Mouse (Mus musculus): ENCODE measurements around the gene Tmem9b.

The Tmem9b gene

GRCm38 (mm10) chr7:109739822-109740370, 12.8 kb downstream of the Tmem9b start:
- DNase-seq (ENCODE audit: low read depth), result no peak

GRCm38 (mm10) chr7:109734806-109735205, 17.9 kb downstream of the Tmem9b start:
- DNase-seq (ENCODE audit: low read depth), result no peak

- no peak for DNase-seq (ENCODE audit: low read depth)
Measured at GRCm38 (mm10) chr7:109731626-109732025, 21.0 kb downstream of the Tmem9b start, which contains the start of gene Ascl3. Gene Ascl3 (minus strand): TSS chr7:109731726.

GRCm38 (mm10) chr7:109723697-109724096, 29.0 kb downstream of the Tmem9b start, which contains the start of gene BC051019:
Gene BC051019 (minus strand): TSS chr7:109723850.
- DNase-seq (ENCODE audit: low read depth), result no peak

GRCm38 (mm10) chr7:109723114-109723513, 29.6 kb downstream of the Tmem9b start:
- DNase-seq (ENCODE audit: low read depth), result no peak

- peak; percentile 45 for DNase-seq (ENCODE audit: low read depth)
Measured at GRCm38 (mm10) chr7:109722618-109723017, 30.1 kb downstream of the Tmem9b start.

- DNase-seq (ENCODE audit: low read depth), result peak; percentile 38
Measured at GRCm38 (mm10) chr7:109719286-109719685, 33.4 kb downstream of the Tmem9b start.

GRCm38 (mm10) chr7:109713434-109713982, 39.2 kb downstream of the Tmem9b start:
- DNase-seq (ENCODE audit: low read depth), result no peak

- DNase-seq (ENCODE audit: low read depth), result no peak
Measured at GRCm38 (mm10) chr7:109712198-109712597, 40.5 kb downstream of the Tmem9b start.

- DNase-seq (ENCODE audit: low read depth), result no peak
Measured at GRCm38 (mm10) chr7:109710069-109710468, 42.6 kb downstream of the Tmem9b start.

- DNase-seq (ENCODE audit: low read depth), result no peak
Measured at GRCm38 (mm10) chr7:109708961-109709382, 43.7 kb downstream of the Tmem9b start.

- DNase-seq (ENCODE audit: low read depth), result peak; percentile 87
Measured at GRCm38 (mm10) chr7:109707023-109707785, 45.5 kb downstream of the Tmem9b start.

GRCm38 (mm10) chr7:109704461-109704860, 48.2 kb downstream of the Tmem9b start:
- no peak for DNase-seq (ENCODE audit: low read depth)

- DNase-seq (ENCODE audit: low read depth), result peak; percentile 35
Measured at GRCm38 (mm10) chr7:109704016-109704377, 48.7 kb downstream of the Tmem9b start.

GRCm38 (mm10) chr7:109703190-109704015, 49.3 kb downstream of the Tmem9b start, which contains the start of the genes St5 and Akip1:
Gene St5 (minus strand): TSS chr7:109703605.
Gene Akip1 (plus strand): TSS chr7:109703690.
- DNase-seq (ENCODE audit: low read depth), result peak; percentile 96

GRCm38 (mm10) chr7:109702721-109703120, 50.0 kb downstream of the Tmem9b start:
- no peak for DNase-seq (ENCODE audit: low read depth)

- DNase-seq (ENCODE audit: low read depth), result no peak
Measured at GRCm38 (mm10) chr7:109700213-109700612, 52.5 kb downstream of the Tmem9b start.

GRCm38 (mm10) chr7:109695339-109695726, 57.3 kb downstream of the Tmem9b start:
- no peak for DNase-seq (ENCODE audit: low read depth)

GRCm38 (mm10) chr7:109694576-109695338, 57.9 kb downstream of the Tmem9b start:
- DNase-seq (ENCODE audit: low read depth), result no peak

- no peak for DNase-seq (ENCODE audit: low read depth)
Measured at GRCm38 (mm10) chr7:109690961-109691360, 61.7 kb downstream of the Tmem9b start.

GRCm38 (mm10) chr7:109690101-109690500, 62.6 kb downstream of the Tmem9b start:
- DNase-seq (ENCODE audit: low read depth), result no peak
